Mouse (Mus musculus) ovary, adult 2 months (tissue): ENCODE data around the gene Olfr101. TPM values are rescaled to one million over a fixed set of nuclear protein-coding genes. Genes with fewer than 3 reads are reported as not detected.

ENCODE experiments used
- polyA plus RNA-seq: library from polyadenylated mRNA; depleted of rRNA; stranded (reverse); fragments of >200 nt; gene quantifications from 2 replicates; pipeline ENCODE4 v1.2.3, GENCODE M21; 2012; rRNA removed

Gene Olfr101
- not detected in 2 replicates for polyA plus RNA-seq

DNA sequence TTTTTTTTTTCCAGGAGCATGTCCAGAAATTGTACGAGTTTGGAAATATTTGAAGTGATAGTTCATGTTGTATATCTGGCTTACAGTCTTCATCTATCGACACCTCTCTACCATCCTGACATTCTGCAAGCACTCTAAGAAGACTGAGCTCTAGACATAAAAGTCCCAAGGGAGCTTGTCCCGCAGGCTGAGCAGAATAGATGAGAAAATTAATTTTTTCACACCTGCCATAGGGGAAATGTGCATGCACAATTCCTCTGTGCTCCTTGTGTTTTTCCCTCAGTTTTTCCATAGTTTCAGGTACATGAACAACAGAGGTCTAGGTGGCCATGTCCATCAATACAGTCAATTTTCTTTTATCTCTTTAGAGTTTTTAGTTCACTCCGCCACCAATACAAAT, at the start of gene Olfr101:
Gene Olfr101 (minus strand): TSS at position 101 of the 400 bp plus-strand sequence.

DNA sequence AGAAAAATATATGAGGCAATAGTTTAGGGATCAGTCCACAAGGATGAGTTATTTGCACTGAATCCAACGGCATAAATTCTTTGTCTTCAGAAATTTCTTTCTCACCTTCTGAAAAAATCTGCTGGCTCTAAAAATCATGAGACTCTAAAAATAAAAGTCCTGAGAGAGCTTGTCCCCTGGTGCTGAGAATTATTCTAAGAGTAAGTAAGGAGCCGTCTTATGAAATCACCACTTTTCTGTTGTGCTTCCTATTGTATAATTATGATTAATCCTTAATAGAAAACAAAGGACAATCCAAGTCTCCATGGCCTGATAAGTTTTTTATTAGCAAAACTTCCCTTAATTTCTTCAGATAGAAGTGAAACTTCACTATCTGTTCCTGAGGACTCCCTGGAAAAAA, 35.5 kb upstream of the Olfr101 start, which contains the start of gene Olfr103:
Gene Olfr103 (minus strand): TSS at position 101 of the 400 bp plus-strand sequence.

DNA sequence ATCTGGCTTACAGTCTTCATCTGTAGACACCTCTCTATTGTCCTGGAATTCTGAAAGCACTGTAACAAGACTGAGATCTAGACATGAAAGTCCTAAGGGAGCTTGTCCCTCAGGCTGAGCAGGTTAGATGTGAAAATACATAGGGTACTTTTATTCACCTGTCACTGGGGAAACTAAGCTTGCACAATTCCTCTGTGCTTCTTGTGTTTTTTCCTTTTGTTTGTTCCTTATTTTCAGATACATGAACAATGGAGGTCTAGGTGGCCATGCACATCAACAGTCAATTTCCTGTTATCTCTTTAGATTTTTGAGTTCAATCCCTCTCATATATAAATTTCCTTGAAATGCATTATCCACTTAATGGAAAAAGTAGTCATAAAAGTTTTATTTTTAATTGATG, 12.8 kb upstream of the Olfr101 start, which contains the start of gene Olfr102:
Gene Olfr102 (minus strand): TSS at position 101 of the 400 bp plus-strand sequence.

DNA sequence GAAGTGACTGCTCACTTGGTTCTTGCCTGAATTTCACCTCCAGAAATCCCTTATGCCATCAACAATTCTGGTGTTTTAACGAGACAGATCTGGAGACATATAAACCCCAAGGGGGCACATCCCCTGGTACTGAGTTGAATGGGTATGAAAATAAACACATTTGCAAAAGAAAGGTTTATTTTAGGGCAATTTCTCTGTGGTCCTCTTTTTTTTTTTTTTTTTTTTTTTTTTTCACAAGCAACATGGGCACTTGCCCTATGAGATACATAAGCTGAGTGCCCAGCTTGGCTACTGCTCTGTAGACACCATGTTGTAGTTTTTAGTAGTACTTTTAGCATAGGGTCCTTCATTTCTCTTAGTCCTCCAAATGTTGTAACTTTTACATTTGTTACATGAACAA, 20.8 kb downstream of the Olfr101 start, which contains the start of gene Olfr99:
Gene Olfr99 (minus strand): TSS at position 101 of the 400 bp plus-strand sequence.

DNA sequence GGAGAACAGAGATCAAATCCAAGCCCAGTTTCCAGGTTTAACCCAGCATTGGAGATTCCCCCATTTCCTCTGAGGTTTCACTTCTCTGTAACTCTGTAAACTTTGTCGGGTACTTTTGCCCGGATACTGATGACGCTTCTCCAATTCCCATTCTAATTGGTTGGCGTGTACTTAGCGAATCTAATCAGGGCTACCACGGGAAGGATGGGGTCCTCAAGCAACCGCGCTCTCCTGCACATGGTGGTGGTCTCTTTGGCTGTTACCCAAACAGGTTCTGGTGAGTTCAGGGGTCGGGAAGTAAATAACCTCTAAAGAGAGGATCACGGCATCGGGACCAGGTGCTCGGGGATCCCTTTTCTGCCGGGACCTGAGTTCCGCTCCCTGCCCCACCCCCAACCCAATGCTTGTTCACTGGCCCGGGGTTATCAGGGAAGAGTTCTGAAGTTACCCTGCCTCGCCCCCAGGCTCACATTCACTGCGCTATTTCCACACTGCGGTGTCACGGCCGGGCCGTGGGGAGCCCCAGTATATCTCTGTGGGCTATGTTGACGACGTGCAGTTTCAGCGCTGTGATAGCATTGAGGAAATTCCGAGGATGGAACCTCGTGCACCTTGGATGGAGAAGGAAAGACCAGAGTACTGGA, 33.9 kb downstream of the Olfr101 start, which contains the start of gene H2-M3:
Gene H2-M3 (plus strand): TSS at position 163 of the 644 bp plus-strand sequence.

DNA sequence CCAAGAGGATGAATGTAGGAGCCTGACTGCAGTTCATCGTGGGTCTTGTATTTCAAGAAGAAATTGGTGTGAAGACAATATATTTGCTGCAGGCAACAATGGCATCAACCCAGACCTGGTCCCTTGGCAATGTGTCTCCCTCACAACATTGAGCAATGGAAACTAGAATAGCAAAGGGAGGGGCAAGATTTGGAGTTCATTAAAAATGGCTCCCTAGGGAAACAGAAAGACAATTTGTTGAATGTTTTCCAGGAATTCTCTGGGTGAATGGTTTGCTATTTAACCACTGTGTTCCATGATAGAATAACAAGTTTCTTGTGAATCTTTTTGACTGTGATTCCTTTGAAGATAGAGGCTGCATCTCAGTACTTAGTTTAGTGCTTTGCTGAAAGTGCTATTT, 40.5 kb downstream of the Olfr101 start, which contains the start of gene Olfr98:
Gene Olfr98 (minus strand): TSS at position 124 of the 400 bp plus-strand sequence.

Other genes with a start within 250 kb of the Olfr101 start
- gene Olfr90, start 215.8 kb downstream of the Olfr101 start, polyA plus RNA-seq, result not detected in 2 replicates
- gene Olfr91, start 206.0 kb downstream of the Olfr101 start, polyA plus RNA-seq, result not detected in 2 replicates
- not detected in 2 replicates for gene Olfr92, start 184.2 kb downstream of the Olfr101 start, polyA plus RNA-seq
- gene Olfr93, start 142.8 kb downstream of the Olfr101 start, polyA plus RNA-seq, result not detected in 2 replicates
- not detected in 2 replicates for gene Ubd, start 110.4 kb downstream of the Olfr101 start, polyA plus RNA-seq
- not detected in 2 replicates for gene Olfr94, start 103.3 kb downstream of the Olfr101 start, polyA plus RNA-seq
- gene Olfr95, start 91.2 kb downstream of the Olfr101 start, polyA plus RNA-seq, result not detected in 2 replicates
- gene Olfr96, start 84.2 kb downstream of the Olfr101 start, polyA plus RNA-seq, result not detected in 2 replicates
- gene Olfr97, start 67.0 kb downstream of the Olfr101 start, polyA plus RNA-seq, result not detected in 2 replicates
- not detected in 2 replicates for gene Olfr98, start 40.6 kb downstream of the Olfr101 start, polyA plus RNA-seq
- 11.7 and 12.1 TPM in 2 replicates for gene H2-M3, start 34.1 kb downstream of the Olfr101 start, polyA plus RNA-seq
- not detected in 2 replicates for gene Olfr99, start 20.9 kb downstream of the Olfr101 start, polyA plus RNA-seq
- gene Olfr102, start 12.7 kb upstream of the Olfr101 start, polyA plus RNA-seq, result not detected in 2 replicates
- not detected in 2 replicates for gene Olfr103, start 35.4 kb upstream of the Olfr101 start, polyA plus RNA-seq
- not detected in 2 replicates for gene Olfr104-ps, start 55.3 kb upstream of the Olfr101 start, polyA plus RNA-seq
- not detected in 2 replicates for gene Olfr105-ps, start 74.7 kb upstream of the Olfr101 start, polyA plus RNA-seq
- gene Olfr106-ps, start 86.1 kb upstream of the Olfr101 start, polyA plus RNA-seq, result not detected in 2 replicates
- not detected in 2 replicates for gene Olfr107, start 94.9 kb upstream of the Olfr101 start, polyA plus RNA-seq
- gene Olfr108, start 141.2 kb upstream of the Olfr101 start, polyA plus RNA-seq, result not detected in 2 replicates
- not detected in 2 replicates for gene Olfr109, start 154.6 kb upstream of the Olfr101 start, polyA plus RNA-seq
- gene H2-M2, start 179.2 kb upstream of the Olfr101 start, polyA plus RNA-seq, result 0.14 and 0.19 TPM in 2 replicates
- not detected in 2 replicates for gene Olfr110, start 188.2 kb upstream of the Olfr101 start, polyA plus RNA-seq
- not detected in 2 replicates for gene Olfr111, start 203.7 kb upstream of the Olfr101 start, polyA plus RNA-seq